Mouse (Mus musculus) CH12F3 (cell line): ENCODE measurements around the gene Ugt1a6b.

ENCODE experiments used
- in situ Hi-C: fragments of 300-500 bp; cut with MboI; formaldehyde crosslinking; loops from 2 replicates; pipeline ENCODE4 v1.14.3; 2020; ENCODE audit warnings: low sequenced_read_pairs

Gene Ugt1a6b

GRCm38 (mm10) chr1:88235046-88235893, 132.2 kb downstream of the Ugt1a6b start:
- in situ Hi-C loops: no loop called here

- in situ Hi-C loops: no loop called here
These were observed 132.9 kb downstream of the Ugt1a6b start for GRCm38 (mm10) chr1:88235894-88236415.

- in situ Hi-C loops: no loop called here
These were observed 134.3 kb downstream of the Ugt1a6b start for GRCm38 (mm10) chr1:88237311-88237710.

- in situ Hi-C loops: no loop called here
These were observed 135.7 kb downstream of the Ugt1a6b start for GRCm38 (mm10) chr1:88238771-88239170.

GRCm38 (mm10) chr1:88240072-88240471, 137.0 kb downstream of the Ugt1a6b start:
- in situ Hi-C loops: no loop called here

- in situ Hi-C loops: no loop called here
These were observed 137.5 kb downstream of the Ugt1a6b start for GRCm38 (mm10) chr1:88240579-88240978.

GRCm38 (mm10) chr1:88243861-88244260, 140.8 kb downstream of the Ugt1a6b start:
- in situ Hi-C loops: no loop called here

- in situ Hi-C loops: no loop called here
These were observed 142.8 kb downstream of the Ugt1a6b start for GRCm38 (mm10) chr1:88245881-88246280.

GRCm38 (mm10) chr1:88246386-88246785, 143.3 kb downstream of the Ugt1a6b start:
- in situ Hi-C loops: no loop called here

GRCm38 (mm10) chr1:88247660-88248059, 144.6 kb downstream of the Ugt1a6b start:
- in situ Hi-C loops: no loop called here

- in situ Hi-C loops: no loop called here
These were observed 145.6 kb downstream of the Ugt1a6b start for GRCm38 (mm10) chr1:88248658-88249057.

GRCm38 (mm10) chr1:88249596-88249995, 146.5 kb downstream of the Ugt1a6b start:
- in situ Hi-C loops: no loop called here

GRCm38 (mm10) chr1:88250023-88250422, 147.0 kb downstream of the Ugt1a6b start:
- in situ Hi-C loops: no loop called here

GRCm38 (mm10) chr1:88253106-88253505, 150.1 kb downstream of the Ugt1a6b start:
- in situ Hi-C loops: no loop called here

GRCm38 (mm10) chr1:88253540-88253939, 150.5 kb downstream of the Ugt1a6b start:
- in situ Hi-C loops: no loop called here

GRCm38 (mm10) chr1:88254793-88255465, 151.9 kb downstream of the Ugt1a6b start:
- in situ Hi-C loops: no loop called here

GRCm38 (mm10) chr1:88255466-88255857, 152.4 kb downstream of the Ugt1a6b start:
- in situ Hi-C loops: no loop called here

- in situ Hi-C loops: no loop called here
These were observed 153.1 kb downstream of the Ugt1a6b start for GRCm38 (mm10) chr1:88255989-88256754.

GRCm38 (mm10) chr1:88256886-88257663, 154.0 kb downstream of the Ugt1a6b start:
- in situ Hi-C loops: no loop called here

GRCm38 (mm10) chr1:88257681-88258080, 154.6 kb downstream of the Ugt1a6b start:
- in situ Hi-C loops: no loop called here
